Mouse (Mus musculus) stomach, postnatal 0 days (tissue): ENCODE measurements around the gene Ogt.

ENCODE experiments used
- CTCF ChIP-seq: IDR thresholded peaks from 2 replicates; pipeline ENCODE4 v1.5.1; 2016; ENCODE audit warnings: antibody characterized with exemption, low read depth, mild to moderate bottlenecking, moderate library complexity
- EP300 ChIP-seq: optimal IDR thresholded peaks from 2 replicates; pipeline ENCODE3; 2016; ENCODE audit warnings: antibody characterized with exemption

- TF ChIP-seq CTCF (no peak), EP300 (no peak)
These were observed 19.5 kb upstream of the Ogt start for GRCm38 (mm10) chrX:101620317-101620716.
